Mouse (Mus musculus) liver, embryonic 11.5 days (tissue): ENCODE results near the gene Myo16. TPM values are rescaled to one million over a fixed set of nuclear protein-coding genes. Genes with fewer than 3 reads are reported as not detected.

Experiments
- ATAC-seq: fragments of 200-750 bp; cut with Nextera tagmentation; replicated peaks from 2 replicates; pipeline ENCODE4 v1.8.0; 2017; ENCODE audit warnings: moderate number of reproducible peaks, mild to moderate bottlenecking, moderate TSS enrichment, moderate library complexity; ENCODE audit not compliant: low FRiP score
- DNase-seq: peaks from one replicate; pipeline ENCODE4 v3.0.0-alpha.2; 2017; ENCODE audit warnings: low spot score
- H3K27ac ChIP-seq: fragments of 300-500 bp; sonication (generic); 2 replicates; pipeline ENCODE4 v1.5.1; 2014; ENCODE audit warnings: mild to moderate bottlenecking, low read depth, low read length, control low read depth
- H3K27me3 ChIP-seq: fragments of 300-500 bp; sonication (generic); replicated peaks from 2 replicates; pipeline ENCODE4 v1.6.1; 2014; ENCODE audit warnings: low read length, mixed read lengths; ENCODE audit not compliant: control insufficient read depth, insufficient read depth
- H3K36me3 ChIP-seq: fragments of 300-500 bp; sonication (generic); 2 replicates; pipeline ENCODE4 v1.6.1; 2014; ENCODE audit warnings: mild to moderate bottlenecking, low read length, moderate library complexity, mixed read lengths; ENCODE audit not compliant: control insufficient read depth, insufficient read depth
- H3K4me1 ChIP-seq: fragments of 300-500 bp; sonication (generic); replicated peaks from 2 replicates; pipeline ENCODE4 v1.6.1; 2014; ENCODE audit warnings: low read length, mixed read lengths; ENCODE audit not compliant: control insufficient read depth, insufficient read depth
- H3K4me2 ChIP-seq: fragments of 300-500 bp; sonication (generic); 2 replicates; pipeline ENCODE4 v1.6.1; 2014; ENCODE audit warnings: mild to moderate bottlenecking, control low read depth, moderate library complexity
- H3K4me3 ChIP-seq: fragments of 300-500 bp; sonication (generic); 2 replicates; pipeline ENCODE4 v1.5.1; 2014; ENCODE audit warnings: low read depth, low read length, control low read depth
- H3K9ac ChIP-seq: fragments of 300-500 bp; sonication (generic); 2 replicates; pipeline ENCODE4 v1.6.1; 2014; ENCODE audit warnings: low read depth, low read length, control low read depth
- H3K9me3 ChIP-seq: fragments of 300-500 bp; sonication (generic); 2 replicates; pipeline ENCODE4 v1.6.1; 2016; ENCODE audit warnings: low read length, inconsistent platforms, mixed read lengths; ENCODE audit not compliant: control insufficient read depth
- WGBS: fragments of 180-500 bp; shearing (Covaris S2); extraction: QIAGEN DNeasy Blood & Tissue Kit; methylation state at CpG from one replicate; pipeline ENCODE4 v1.1.7; 2014; 5-methylcytosine and 5-hydroxymethylcytosine counted together
- polyA plus RNA-seq: library from polyadenylated mRNA; unstranded; fragments of >200 nt; fragmentation: Nextera tagmentation; extraction: Ambion mirVana; gene quantifications from 2 replicates; pipeline ENCODE4 v1.2.1, GENCODE M21; 2014

The Myo16 gene
- polyA plus RNA-seq, 1 experiment from 2014 or later, result 0.07 TPM

- DNase-seq, result no peak
- no peak for ATAC-seq
Observed at GRCm38 (mm10) chr8:10469658-10470057, 315.9 kb downstream of the Myo16 start.

GRCm38 (mm10) chr8:10470280-10470679 is 316.6 kb downstream of the Myo16 start:
- Histone ChIP-seq H3K4me3 (no peak overlapping the region), H3K9me3 (no peaks in the 10 kb centered on the region), H3K9ac (no peak overlapping the region), H3K4me1 (peaks cover 4% of the 10 kb centered on the region; the same call in 1 of the 2 replicates), H3K27me3 (no peaks in the 10 kb centered on the region), H3K27ac (no peak overlapping the region), H3K4me2 (no peak overlapping the region), H3K36me3 (no peaks in the 10 kb centered on the region)
- ATAC-seq (no peak), DNase-seq (no peak)
- 55% methylated on average over 6 of the region's 6 CpGs for WGBS

More at GRCm38 (mm10) chr8:10469658-10470057, 315.9 kb downstream of the Myo16 start:
- Histone ChIP-seq H3K27me3 (no peaks in the 10 kb centered on the region), H3K4me1 (peaks cover 4% of the 10 kb centered on the region; the same call in 1 of the 2 replicates), H3K9me3 (no peaks in the 10 kb centered on the region), H3K36me3 (no peaks in the 10 kb centered on the region), H3K9ac (no peak overlapping the region), H3K4me3 (no peak overlapping the region), H3K27ac (no peak overlapping the region), H3K4me2 (no peak overlapping the region)
- WGBS, result 62% methylated on average over 2 of the region's 2 CpGs

- no peaks in the 10 kb centered on the region for H3K36me3 ChIP-seq
- H3K4me2 ChIP-seq, result no peak overlapping the region
- no peak for ATAC-seq
- H3K4me3 ChIP-seq, result no peak overlapping the region
- H3K27me3 ChIP-seq, result no peaks in the 10 kb centered on the region
- WGBS, result 71% methylated on average over 3 of the region's 3 CpGs
- H3K27ac ChIP-seq, result no peak overlapping the region
- peaks cover 4% of the 10 kb centered on the region; the same call in 1 of the 2 replicates for H3K4me1 ChIP-seq
- no peak for DNase-seq
- no peak overlapping the region for H3K9ac ChIP-seq
- no peaks in the 10 kb centered on the region for H3K9me3 ChIP-seq
Observed at GRCm38 (mm10) chr8:10472371-10472770, 318.7 kb downstream of the Myo16 start.

GRCm38 (mm10) chr8:10474446-10474845 is 320.7 kb downstream of the Myo16 start:
- no peak overlapping the region for H3K4me2 ChIP-seq
- 68% methylated on average over 3 of the region's 3 CpGs for WGBS
- H3K4me3 ChIP-seq, result no peak overlapping the region
- no peaks in the 10 kb centered on the region for H3K9me3 ChIP-seq
- H3K27me3 ChIP-seq, result no peaks in the 10 kb centered on the region
- H3K36me3 ChIP-seq, result no peaks in the 10 kb centered on the region
- H3K4me1 ChIP-seq, result no peaks in the 10 kb centered on the region
- H3K9ac ChIP-seq, result no peak overlapping the region
- ATAC-seq, result no peak
- no peak overlapping the region for H3K27ac ChIP-seq
- DNase-seq, result no peak

- DNase-seq (no peak), ATAC-seq (no peak)
- Histone ChIP-seq H3K4me1 (no peaks in the 10 kb centered on the region), H3K36me3 (no peaks in the 10 kb centered on the region), H3K9ac (no peak overlapping the region), H3K4me3 (no peak overlapping the region), H3K27me3 (no peaks in the 10 kb centered on the region), H3K9me3 (no peaks in the 10 kb centered on the region), H3K4me2 (no peak overlapping the region), H3K27ac (no peak overlapping the region)
- WGBS, result 84% methylated on average over 10 of the region's 10 CpGs
Observed at GRCm38 (mm10) chr8:10479059-10479458, 325.3 kb downstream of the Myo16 start.

GRCm38 (mm10) chr8:10480850-10481249 is 327.1 kb downstream of the Myo16 start:
- ATAC-seq, result no peak
- H3K9ac ChIP-seq, result no peak overlapping the region
- H3K27ac ChIP-seq, result no peak overlapping the region
- no peaks in the 10 kb centered on the region for H3K9me3 ChIP-seq
- H3K4me2 ChIP-seq, result no peak overlapping the region
- no peaks in the 10 kb centered on the region for H3K4me1 ChIP-seq
- 64% methylated on average over 8 of the region's 8 CpGs for WGBS
- no peak overlapping the region for H3K4me3 ChIP-seq
- no peaks in the 10 kb centered on the region for H3K27me3 ChIP-seq
- DNase-seq, result no peak
- H3K36me3 ChIP-seq, result no peaks in the 10 kb centered on the region

GRCm38 (mm10) chr8:10482064-10482463 is 328.4 kb downstream of the Myo16 start:
- Histone ChIP-seq H3K9ac (no peak overlapping the region), H3K9me3 (no peaks in the 10 kb centered on the region), H3K4me1 (no peaks in the 10 kb centered on the region), H3K4me3 (no peak overlapping the region), H3K27me3 (no peaks in the 10 kb centered on the region), H3K4me2 (no peak overlapping the region), H3K27ac (no peak overlapping the region), H3K36me3 (no peaks in the 10 kb centered on the region)
- WGBS, result 71% methylated on average over 5 of the region's 5 CpGs
- ATAC-seq (no peak), DNase-seq (no peak)

GRCm38 (mm10) chr8:10482880-10483279 is 329.2 kb downstream of the Myo16 start:
- H3K4me3 ChIP-seq, result no peak overlapping the region
- H3K4me2 ChIP-seq, result no peak overlapping the region
- no peaks in the 10 kb centered on the region for H3K4me1 ChIP-seq
- DNase-seq, result no peak
- no peak for ATAC-seq
- H3K9me3 ChIP-seq, result no peaks in the 10 kb centered on the region
- H3K36me3 ChIP-seq, result no peaks in the 10 kb centered on the region
- no peak overlapping the region for H3K9ac ChIP-seq
- H3K27ac ChIP-seq, result no peak overlapping the region
- no peaks in the 10 kb centered on the region for H3K27me3 ChIP-seq
- WGBS, result 42% methylated on average over 1 of the region's 1 CpGs

GRCm38 (mm10) chr8:10483841-10484240 is 330.1 kb downstream of the Myo16 start:
- Histone ChIP-seq H3K4me1 (no peaks in the 10 kb centered on the region), H3K36me3 (no peaks in the 10 kb centered on the region), H3K9me3 (no peaks in the 10 kb centered on the region), H3K27me3 (no peaks in the 10 kb centered on the region), H3K27ac (no peak overlapping the region), H3K4me3 (no peak overlapping the region), H3K4me2 (no peak overlapping the region), H3K9ac (no peak overlapping the region)
- DNase-seq, result no peak
- WGBS, result 32% methylated on average over 5 of the region's 5 CpGs
- no peak for ATAC-seq
